Mouse (Mus musculus) E14TG2a.4 (cell line): Measurements from ENCODE around the gene Nhlrc2.

Experiments
- H3K27me3 ChIP-seq: 2 replicates; pipeline ENCODE4 v1.6.1; 2014; ENCODE audit warnings: low read length, control low read depth; ENCODE audit not compliant: insufficient read depth
- H3K36me3 ChIP-seq: 2 replicates; pipeline ENCODE4 v1.6.1; 2014; ENCODE audit warnings: low read length, control low read depth; ENCODE audit not compliant: insufficient read depth
- H3K4me1 ChIP-seq: replicated peaks from 2 replicates; pipeline ENCODE4 v1.6.1; 2014; ENCODE audit warnings: low read depth, low read length, control low read depth
- H3K4me3 ChIP-seq: replicated peaks from 2 replicates; pipeline ENCODE4 v1.5.1; 2014; ENCODE audit warnings: mild to moderate bottlenecking, low read length
- H3K9me3 ChIP-seq: 2 replicates; pipeline ENCODE4 v1.6.1; 2014; ENCODE audit warnings: low read length, control low read depth
- CTCF ChIP-seq: conservative IDR thresholded peaks from 2 replicates; pipeline ENCODE4 v1.5.1; 2014; ENCODE audit warnings: low read length
- NANOG ChIP-seq: IDR thresholded peaks from 2 replicates; pipeline ENCODE4 v1.6.1; 2014; ENCODE audit warnings: borderline replicate concordance, low read length, mixed read lengths
- POU5F1 ChIP-seq: IDR thresholded peaks from 2 replicates; pipeline ENCODE4 v1.6.1; 2014; ENCODE audit warnings: low read length, borderline replicate concordance

Gene Nhlrc2

DNA sequence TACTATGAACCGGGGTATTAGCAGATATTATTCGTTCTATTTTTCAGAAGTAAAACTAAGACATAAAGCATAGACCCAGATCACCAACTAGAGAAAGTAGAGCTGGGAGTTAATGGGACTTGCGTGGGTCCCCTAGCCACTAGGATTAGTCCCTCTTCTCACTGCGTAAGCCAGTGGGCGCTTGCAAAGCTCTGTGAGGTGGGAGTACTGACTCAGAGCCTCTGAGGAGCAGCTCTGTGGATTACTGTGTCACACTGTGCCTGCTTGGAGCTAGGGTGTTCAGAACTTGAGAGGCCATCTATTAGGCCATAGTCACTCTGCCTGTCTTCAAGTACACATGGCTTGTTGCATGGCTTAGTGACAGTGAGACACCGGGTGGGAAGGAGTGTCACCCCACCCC, 25.1 kb downstream of the Nhlrc2 start:
- TF ChIP-seq CTCF = no peak
- TF ChIP-seq NANOG = no peak
- no peak for TF ChIP-seq POU5F1
- peaks cover 51% of the 10 kb centered on the region for H3K36me3 ChIP-seq
- no peaks in the 10 kb centered on the region for H3K4me1 ChIP-seq
- no peaks in the 10 kb centered on the region for H3K27me3 ChIP-seq
- H3K9me3 ChIP-seq = no peaks in the 10 kb centered on the region
- no peak overlapping the region for H3K4me3 ChIP-seq

DNA sequence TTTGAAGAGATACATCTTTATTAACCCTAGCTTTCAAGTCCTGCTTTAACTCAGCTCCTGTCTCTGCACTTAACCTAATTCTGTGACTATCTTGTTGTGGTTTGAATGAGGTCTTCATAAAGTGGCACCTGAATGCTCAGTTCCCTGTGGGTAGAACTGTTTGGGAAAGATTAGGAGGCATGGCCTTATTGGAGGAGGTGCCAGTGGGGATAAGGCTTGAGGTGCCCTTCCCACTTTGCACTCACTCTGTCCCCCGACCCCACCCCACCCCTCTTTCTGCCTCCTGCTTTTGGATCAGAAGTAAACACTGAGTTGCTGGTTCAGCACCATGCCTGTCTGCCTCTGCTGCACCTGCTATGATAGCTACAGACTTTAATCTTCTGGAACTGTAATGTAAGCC, 29.7 kb downstream of the Nhlrc2 start:
- TF ChIP-seq POU5F1 (no peak), CTCF (no peak), NANOG (no peak)
- no peaks in the 10 kb centered on the region for H3K27me3 ChIP-seq
- H3K4me3 ChIP-seq = no peak overlapping the region
- H3K36me3 ChIP-seq = peaks cover 41% of the 10 kb centered on the region
- H3K4me1 ChIP-seq = peaks cover 21% of the 10 kb centered on the region
- H3K9me3 ChIP-seq = no peaks in the 10 kb centered on the region

DNA sequence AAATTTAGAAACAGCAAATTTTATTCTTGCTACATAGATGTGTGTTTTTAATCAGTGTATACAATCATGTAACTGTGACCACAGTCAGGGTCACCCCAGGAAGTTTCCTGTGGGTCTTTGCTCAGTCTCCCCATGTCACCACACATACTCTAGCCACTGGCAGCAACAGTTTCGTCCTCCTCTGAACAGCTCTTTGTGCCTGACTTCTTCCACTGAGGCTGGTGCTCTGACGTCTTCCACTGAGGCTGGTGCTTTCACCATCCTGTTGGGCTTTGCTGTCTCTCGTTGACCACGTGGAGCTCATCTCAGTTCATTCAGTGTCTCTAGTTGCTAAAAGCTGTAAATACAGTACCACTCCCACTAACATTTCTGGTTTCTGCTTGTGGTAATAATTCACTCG, 33.9 kb downstream of the Nhlrc2 start:
- Histone ChIP-seq H3K4me1 (peaks cover 23% of the 10 kb centered on the region), H3K9me3 (no peaks in the 10 kb centered on the region), H3K36me3 (peaks cover 53% of the 10 kb centered on the region), H3K4me3 (no peak overlapping the region), H3K27me3 (no peaks in the 10 kb centered on the region)
- no peak for TF ChIP-seq CTCF
- TF ChIP-seq NANOG = no peak
- no peak for TF ChIP-seq POU5F1

DNA sequence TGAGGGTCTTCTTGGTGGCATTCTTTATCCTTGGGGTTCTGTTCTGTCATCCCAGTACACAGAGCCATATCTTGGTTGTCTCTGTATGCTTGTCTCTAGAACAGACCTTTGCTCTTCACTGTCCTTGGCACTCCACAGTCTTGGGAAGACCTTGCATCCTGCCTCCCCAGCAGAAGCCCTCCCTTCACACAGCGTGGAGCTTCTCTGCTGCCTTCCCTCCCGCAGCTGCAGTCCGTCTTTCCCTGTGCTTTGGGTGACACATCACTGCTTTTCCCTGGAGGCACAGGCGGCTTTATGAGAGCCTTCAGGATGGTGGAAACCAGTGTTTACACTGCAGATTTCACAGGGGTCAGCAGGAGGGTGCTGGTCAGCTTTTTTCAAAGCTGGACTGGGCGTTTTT, 35.7 kb downstream of the Nhlrc2 start:
- H3K27me3 ChIP-seq = no peaks in the 10 kb centered on the region
- no peaks in the 10 kb centered on the region for H3K9me3 ChIP-seq
- H3K4me1 ChIP-seq = peaks cover 30% of the 10 kb centered on the region
- no peak overlapping the region for H3K4me3 ChIP-seq
- TF ChIP-seq POU5F1 = no peak
- TF ChIP-seq CTCF = no peak
- no peak for TF ChIP-seq NANOG
- peaks cover 57% of the 10 kb centered on the region for H3K36me3 ChIP-seq

DNA sequence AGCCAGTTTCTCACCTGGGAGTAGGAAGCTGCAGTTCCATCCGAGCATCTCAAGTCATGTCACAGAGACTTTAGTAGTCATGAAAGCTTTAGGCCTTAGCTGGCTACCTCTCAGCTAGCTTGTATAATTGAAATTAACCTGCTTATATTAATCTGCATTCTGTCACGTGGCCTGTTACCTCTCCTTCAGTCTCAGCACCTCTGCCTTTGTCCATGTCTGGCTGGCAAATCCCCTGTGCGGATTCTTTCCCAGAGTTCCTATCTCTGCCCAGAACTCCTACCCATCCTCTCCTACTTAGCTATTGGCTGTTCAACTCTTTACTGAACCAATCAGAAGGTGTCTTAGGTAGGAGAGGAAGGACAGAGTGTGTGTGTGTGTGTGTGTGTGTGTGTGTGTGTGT, 36.2 kb downstream of the Nhlrc2 start:
- Histone ChIP-seq H3K36me3 (peaks cover 62% of the 10 kb centered on the region), H3K9me3 (no peaks in the 10 kb centered on the region), H3K4me1 (peaks cover 32% of the 10 kb centered on the region), H3K27me3 (no peaks in the 10 kb centered on the region), H3K4me3 (no peak overlapping the region)
- TF ChIP-seq CTCF (no peak), POU5F1 (no peak), NANOG (no peak)

DNA sequence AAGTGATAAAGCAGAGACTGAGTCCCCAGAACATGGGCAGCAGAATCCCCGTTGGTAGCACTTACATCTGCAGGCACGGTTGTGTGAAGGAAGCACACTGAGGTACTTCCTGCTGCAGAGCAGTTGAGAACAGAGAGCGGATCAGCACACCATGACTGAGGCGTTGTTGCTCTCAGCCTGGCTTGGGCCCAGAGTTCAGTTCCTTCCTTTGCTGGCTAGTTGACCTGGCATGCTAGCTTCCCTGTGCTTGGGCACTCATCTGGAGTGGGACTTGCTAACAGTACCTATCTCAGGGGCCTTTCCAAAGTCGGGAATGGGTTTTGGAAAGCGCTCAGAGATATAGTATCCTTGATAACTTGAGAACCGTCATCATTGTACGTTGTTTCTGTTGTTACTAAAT, 38.3 kb downstream of the Nhlrc2 start:
- Histone ChIP-seq H3K27me3 (no peaks in the 10 kb centered on the region), H3K4me1 (peaks cover 26% of the 10 kb centered on the region), H3K9me3 (no peaks in the 10 kb centered on the region), H3K4me3 (no peak overlapping the region), H3K36me3 (peaks cover 77% of the 10 kb centered on the region)
- TF ChIP-seq POU5F1 (no peak), NANOG (no peak), CTCF (no peak)

DNA sequence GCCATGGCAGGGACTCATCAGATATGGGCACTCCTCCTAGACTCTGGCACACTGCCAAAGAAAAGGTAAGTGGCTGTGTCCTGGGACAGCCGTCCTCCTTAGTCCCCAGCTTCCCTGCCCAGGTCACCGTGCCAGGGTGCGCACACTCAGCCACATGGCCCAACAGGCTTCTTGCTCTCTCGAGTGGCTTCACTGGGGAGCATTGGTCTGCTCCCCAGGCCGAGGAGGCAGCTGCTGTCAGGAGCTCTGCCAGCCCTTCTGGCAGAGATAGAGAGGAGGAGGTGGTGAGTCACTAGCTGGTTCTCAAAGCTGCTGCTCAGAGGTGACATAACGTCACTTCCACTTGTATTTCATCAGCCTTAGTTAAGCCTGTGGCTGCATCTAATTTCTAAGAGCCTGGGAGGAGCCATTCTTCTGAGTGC, 40.2 kb downstream of the Nhlrc2 start:
- no peak for TF ChIP-seq NANOG
- no peak for TF ChIP-seq POU5F1
- TF ChIP-seq CTCF = no peak

DNA sequence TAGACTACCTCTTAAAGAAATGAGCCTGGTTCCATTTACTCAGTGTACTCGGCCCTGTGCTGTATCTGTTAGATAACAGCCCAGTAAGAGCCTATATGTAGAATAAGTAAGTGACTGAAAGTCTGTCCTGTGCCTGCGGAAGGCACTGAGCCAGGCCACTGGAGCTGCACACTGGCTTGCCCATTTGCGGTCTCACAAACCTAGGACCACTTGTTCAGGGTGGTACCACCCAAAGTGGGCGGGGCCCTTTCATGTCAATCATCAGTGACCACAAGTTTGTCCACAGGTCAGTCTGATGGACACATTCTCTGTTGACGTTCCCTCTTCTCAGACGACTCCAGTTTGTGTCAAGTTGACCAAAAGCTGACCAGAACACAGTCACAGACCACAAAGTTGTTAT, 40.9 kb downstream of the Nhlrc2 start:
- no peaks in the 10 kb centered on the region for H3K27me3 ChIP-seq
- no peak for TF ChIP-seq POU5F1
- TF ChIP-seq CTCF = no peak
- TF ChIP-seq NANOG = no peak
- peaks cover 9% of the 10 kb centered on the region; the same call in 1 of the 2 replicates for H3K4me1 ChIP-seq
- H3K9me3 ChIP-seq = no peaks in the 10 kb centered on the region
- no peak overlapping the region for H3K4me3 ChIP-seq
- peaks cover 79% of the 10 kb centered on the region for H3K36me3 ChIP-seq

More for the DNA sequence above, 40.2 kb downstream of the Nhlrc2 start:
- Histone ChIP-seq H3K36me3 (peaks cover 79% of the 10 kb centered on the region), H3K27me3 (no peaks in the 10 kb centered on the region), H3K9me3 (no peaks in the 10 kb centered on the region), H3K4me1 (peaks cover 9% of the 10 kb centered on the region; the same call in 1 of the 2 replicates), H3K4me3 (no peak overlapping the region)

DNA sequence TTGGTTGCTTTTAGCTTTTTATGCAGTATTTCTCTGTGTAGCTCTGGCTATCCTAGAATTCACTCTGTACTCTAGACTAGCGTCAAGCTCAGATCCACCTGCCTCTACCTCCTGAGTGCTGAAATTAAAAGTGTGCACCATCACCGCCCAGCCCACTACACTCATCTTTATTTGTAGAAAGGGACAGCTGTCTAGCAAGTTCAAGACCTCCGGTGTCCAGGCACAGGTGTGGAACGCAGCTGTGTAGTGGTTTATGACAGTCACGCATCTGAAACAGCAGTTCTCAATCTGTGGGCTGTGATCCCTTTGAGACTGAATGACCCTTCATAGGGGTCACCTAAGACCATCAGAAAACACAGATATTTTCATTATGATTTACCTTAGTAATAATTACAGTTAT, 41.4 kb downstream of the Nhlrc2 start:
- no peak for TF ChIP-seq POU5F1
- peaks cover 10% of the 10 kb centered on the region; the same call in 1 of the 2 replicates for H3K4me1 ChIP-seq
- H3K27me3 ChIP-seq = no peaks in the 10 kb centered on the region

DNA sequence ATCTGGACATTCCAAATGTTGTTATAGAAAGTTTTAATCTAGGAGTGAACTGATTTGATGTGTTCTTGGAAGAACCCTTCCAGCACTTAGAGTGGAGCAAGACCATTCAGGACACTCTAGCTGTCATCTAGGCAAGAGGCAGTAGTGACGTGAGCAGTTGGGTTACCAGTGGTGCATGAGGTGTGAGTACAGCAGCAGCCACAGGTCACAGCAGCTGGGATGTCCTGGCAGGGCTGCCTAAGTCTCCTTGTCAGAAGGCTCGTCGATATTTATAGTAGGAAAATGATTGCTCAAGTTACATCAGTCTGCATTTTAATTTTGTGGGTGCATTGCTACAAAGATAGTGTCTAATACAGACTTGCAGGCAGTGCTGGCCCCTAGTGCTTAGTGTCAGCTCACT, 42.2 kb downstream of the Nhlrc2 start:
- Histone ChIP-seq H3K4me1 (peaks cover 18% of the 10 kb centered on the region), H3K27me3 (no peaks in the 10 kb centered on the region), H3K9me3 (no peaks in the 10 kb centered on the region), H3K4me3 (no peak overlapping the region), H3K36me3 (peaks cover 88% of the 10 kb centered on the region)
- TF ChIP-seq POU5F1 (no peak), CTCF (no peak), NANOG (no peak)

More for the DNA sequence above, 41.4 kb downstream of the Nhlrc2 start:
- Histone ChIP-seq H3K36me3 (peaks cover 82% of the 10 kb centered on the region), H3K9me3 (no peaks in the 10 kb centered on the region), H3K4me3 (no peak overlapping the region)
